Mouse (Mus musculus): Measurements from ENCODE around the gene Retreg3. TPM values are rescaled to one million over a fixed set of nuclear protein-coding genes. Genes with fewer than 3 reads are reported as not detected.

Retreg3 gene
- polyA plus RNA-seq, 1 experiment from 2014 or later, result 17.9 TPM

- DNase-seq (ENCODE audit: low spot score), result no peak
- peaks cover 97% of the 10 kb centered on the region for H3K36me3 ChIP-seq
Observed at GRCm38 (mm10) chr11:101046440-101046839, 73.3 kb downstream of the Retreg3 start.

More at GRCm38 (mm10) chr11:101046440-101046839, 73.3 kb downstream of the Retreg3 start:
- Histone ChIP-seq H3K4me1 (no peaks in the 10 kb centered on the region), H3K4me3 (no peak overlapping the region), H3K9me3 (replicated peaks) (no peaks in the 10 kb centered on the region), H3K27ac (no peak overlapping the region), H3K27me3 (ENCODE audit: low read depth, poor library complexity, severe bottlenecking) (no peaks in the 10 kb centered on the region)
- 81% methylated on average over 9 of the region's 9 CpGs for WGBS

Small RNAs within 50 kb of the gene (microRNA-seq; reads per million reads assigned to microRNA genes)
- gene Gm27626, result not detected

Other genes with a start within 250 kb of the Retreg3 start
- gene Stat3, start 180.4 kb downstream of the Retreg3 start, polyA plus RNA-seq (2016; fragmentation: Nextera tagmentation; extraction: Ambion mirVana), result 20.7 and 30.2 TPM in 2 replicates
- gene Cavin1, start 149.0 kb downstream of the Retreg3 start, polyA plus RNA-seq (2016; fragmentation: Nextera tagmentation; extraction: Ambion mirVana), result 21.9 and 24.6 TPM in 2 replicates
- 28.1 and 30.2 TPM in 2 replicates for gene Atp6v0a1, start 110.4 kb downstream of the Retreg3 start, polyA plus RNA-seq (2016; fragmentation: Nextera tagmentation; extraction: Ambion mirVana)
- 4.9 and 5.9 TPM in 2 replicates for gene Naglu, start 49.9 kb downstream of the Retreg3 start, polyA plus RNA-seq (2016; fragmentation: Nextera tagmentation; extraction: Ambion mirVana)
- gene Hsd17b1, start 41.5 kb downstream of the Retreg3 start, polyA plus RNA-seq (2016; fragmentation: Nextera tagmentation; extraction: Ambion mirVana), result not detected in 2 replicates
- gene Coasy, start 37.3 kb downstream of the Retreg3 start, polyA plus RNA-seq (2016; fragmentation: Nextera tagmentation; extraction: Ambion mirVana), result 42.3 and 45.3 TPM in 2 replicates
- 41.3 and 49.6 TPM in 2 replicates for gene Mlx, start 32.6 kb downstream of the Retreg3 start, polyA plus RNA-seq (2016; fragmentation: Nextera tagmentation; extraction: Ambion mirVana)
- 73.1 and 74.0 TPM in 2 replicates for gene Psmc3ip, start 24.5 kb downstream of the Retreg3 start, polyA plus RNA-seq (2016; fragmentation: Nextera tagmentation; extraction: Ambion mirVana)
- gene Tubg1, start within 50 bp of the Retreg3 start, polyA plus RNA-seq (2016; fragmentation: Nextera tagmentation; extraction: Ambion mirVana), result 145 and 158 TPM in 2 replicates
- 2.5 and 3.0 TPM in 2 replicates for gene Tubg2, start 36.0 kb upstream of the Retreg3 start, polyA plus RNA-seq (2016; fragmentation: Nextera tagmentation; extraction: Ambion mirVana)
- gene Cntnap1, start 50.6 kb upstream of the Retreg3 start, polyA plus RNA-seq (2016; fragmentation: Nextera tagmentation; extraction: Ambion mirVana), result 0.04 and 0.09 TPM in 2 replicates
- 1.9 and 3.0 TPM in 2 replicates for gene Plekhh3, start 51.5 kb upstream of the Retreg3 start, polyA plus RNA-seq (2016; fragmentation: Nextera tagmentation; extraction: Ambion mirVana)
- not detected in 2 replicates for gene Ccr10, start 55.5 kb upstream of the Retreg3 start, polyA plus RNA-seq (2016; fragmentation: Nextera tagmentation; extraction: Ambion mirVana)
- gene Ezh1, start 106.6 kb upstream of the Retreg3 start, polyA plus RNA-seq (2016; fragmentation: Nextera tagmentation; extraction: Ambion mirVana), result 10.1 and 13.6 TPM in 2 replicates
- 54.2 and 61.5 TPM in 2 replicates for gene Ramp2, start 126.1 kb upstream of the Retreg3 start, polyA plus RNA-seq (2016; fragmentation: Nextera tagmentation; extraction: Ambion mirVana)
- gene Vps25, start 133.8 kb upstream of the Retreg3 start, polyA plus RNA-seq (2016; fragmentation: Nextera tagmentation; extraction: Ambion mirVana), result 118 and 127 TPM in 2 replicates
- 4.7 and 6.2 TPM in 2 replicates for gene Wnk4, start 140.7 kb upstream of the Retreg3 start, polyA plus RNA-seq (2016; fragmentation: Nextera tagmentation; extraction: Ambion mirVana)
- 1.1 TPM in 2 replicates for gene Cntd1, start 159.1 kb upstream of the Retreg3 start, polyA plus RNA-seq (2016; fragmentation: Nextera tagmentation; extraction: Ambion mirVana)
- gene Coa3, start 159.2 kb upstream of the Retreg3 start, polyA plus RNA-seq (2016; fragmentation: Nextera tagmentation; extraction: Ambion mirVana), result 187 and 192 TPM in 2 replicates
- gene Becn1, start 182.4 kb upstream of the Retreg3 start, polyA plus RNA-seq (2016; fragmentation: Nextera tagmentation; extraction: Ambion mirVana), result 148 TPM in 2 replicates
- gene Psme3, start 196.3 kb upstream of the Retreg3 start, polyA plus RNA-seq (2016; fragmentation: Nextera tagmentation; extraction: Ambion mirVana), result 210 and 214 TPM in 2 replicates
- 2.7 and 2.8 TPM in 2 replicates for gene Aoc2, start 205.2 kb upstream of the Retreg3 start, polyA plus RNA-seq (2016; fragmentation: Nextera tagmentation; extraction: Ambion mirVana)
- 0.03 TPM in 1 of 2 replicates, not detected in the other for gene Aoc3, start 210.7 kb upstream of the Retreg3 start, polyA plus RNA-seq (2016; fragmentation: Nextera tagmentation; extraction: Ambion mirVana)
- not detected in 2 replicates for gene G6pc, start 247.7 kb upstream of the Retreg3 start, polyA plus RNA-seq (2016; fragmentation: Nextera tagmentation; extraction: Ambion mirVana)